Mouse (Mus musculus): ENCODE results near the gene Rtl6. TPM values are rescaled to one million over a fixed set of nuclear protein-coding genes. Genes with fewer than 3 reads are reported as not detected.

Rtl6 gene
- polyA plus RNA-seq (2014; fragmentation: Nextera tagmentation; extraction: Ambion mirVana), result 14.2 and 15.3 TPM in 2 replicates

DNA sequence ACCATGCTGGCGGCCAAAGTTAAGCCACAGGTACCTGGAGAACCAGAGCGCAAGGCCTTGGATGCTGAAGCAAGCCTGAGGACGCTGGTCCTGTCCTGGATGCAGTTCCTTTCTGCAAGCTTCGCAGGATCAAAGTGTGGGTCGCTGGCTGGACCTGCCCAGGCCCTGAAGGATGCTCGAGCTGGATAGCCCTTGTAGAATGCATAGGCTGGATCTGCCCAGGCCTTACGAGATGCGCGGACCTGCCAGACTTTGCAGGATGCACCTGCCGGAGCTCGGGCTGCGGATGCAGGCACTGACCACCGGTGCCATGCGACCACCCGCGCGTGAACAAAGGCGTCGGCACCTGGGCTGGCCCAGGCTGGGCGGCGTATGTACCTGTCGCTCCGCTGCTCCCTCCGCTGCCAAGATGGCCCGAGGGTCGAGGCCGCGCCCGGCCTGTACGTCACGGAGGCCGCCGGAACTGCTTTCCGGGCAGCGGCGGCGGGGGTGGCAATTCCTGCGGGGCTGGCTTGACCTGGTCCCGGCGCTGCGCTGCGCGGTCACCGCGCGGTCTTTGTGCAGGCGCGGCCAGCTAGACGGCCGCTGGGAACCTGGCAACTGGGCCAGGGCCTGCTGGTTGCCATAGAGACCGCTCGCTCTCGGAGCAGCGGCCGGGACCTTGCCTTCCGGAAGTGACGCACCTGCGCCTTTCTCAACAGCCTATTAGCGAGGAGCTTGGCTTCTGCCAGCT, at the start of gene Rtl6:
Gene Rtl6, minus strand, starts transcription at position 635 of the 733 bp plus-strand sequence.
- ATAC-seq (ENCODE audit: insufficient number of reproducible peaks, low FRiP score, low TSS enrichment, low read depth) (peak; percentile 75), DNase-seq (ENCODE audit: low spot score) (peak; percentile 91)
- WGBS, result 11% methylated on average over 59 of the region's 59 CpGs
- peaks cover 2% of the 10 kb centered on the region; the same call in 1 of the 2 replicates for H3K4me1 ChIP-seq (ENCODE audit: control insufficient read depth, insufficient read depth, low read length)
- H3K9ac ChIP-seq (ENCODE audit: low read length), result peak within 1 kb of the TSS; percentile 78
- H3K4me3 ChIP-seq (ENCODE audit: low read depth, low read length), result peak within 1 kb of the TSS; percentile 76
- peaks cover 7% of the 10 kb centered on the region; the same call in 1 of the 2 replicates for H3K36me3 ChIP-seq (ENCODE audit: control insufficient read depth, insufficient read depth, low read length)
- H3K27ac ChIP-seq (replicated peaks; ENCODE audit: low read depth, low read length), result peak within 1 kb of the TSS; percentile 61; the same call in 1 of the 2 replicates
- H3K27me3 ChIP-seq (ENCODE audit: control insufficient read depth, insufficient read depth, low read length), result no peaks in the 10 kb centered on the region
- no peaks in the 10 kb centered on the region for H3K9me3 ChIP-seq (ENCODE audit: control insufficient read depth, low read length)
- peak within 1 kb of the TSS; percentile 79 for H3K4me2 ChIP-seq (ENCODE audit: low read depth, severe bottlenecking)

- Histone ChIP-seq H3K9me3 (ENCODE audit: control insufficient read depth, low read length) (no peaks in the 10 kb centered on the region; the same call in 1 of the 2 replicates), H3K36me3 (ENCODE audit: control insufficient read depth, insufficient read depth, low read length) (no peaks in the 10 kb centered on the region), H3K27me3 (ENCODE audit: control insufficient read depth, insufficient read depth, low read length) (no peaks in the 10 kb centered on the region), H3K4me2 (ENCODE audit: low read depth, severe bottlenecking) (no peak overlapping the region), H3K4me1 (ENCODE audit: control insufficient read depth, insufficient read depth, low read length) (peaks cover 4% of the 10 kb centered on the region), H3K27ac (replicated peaks; ENCODE audit: low read depth, low read length) (no peak overlapping the region), H3K9ac (ENCODE audit: low read length) (no peak overlapping the region), H3K4me3 (ENCODE audit: low read depth, low read length) (no peak overlapping the region)
- DNase-seq (ENCODE audit: low spot score) (peak; percentile 51), ATAC-seq (ENCODE audit: insufficient number of reproducible peaks, low FRiP score, low TSS enrichment, low read depth) (no peak)
- WGBS, result 13% methylated on average over 8 of the region's 8 CpGs
Measured at GRCm38 (mm10) chr15:84603267-84603963, 45.8 kb upstream of the Rtl6 start.

DNA sequence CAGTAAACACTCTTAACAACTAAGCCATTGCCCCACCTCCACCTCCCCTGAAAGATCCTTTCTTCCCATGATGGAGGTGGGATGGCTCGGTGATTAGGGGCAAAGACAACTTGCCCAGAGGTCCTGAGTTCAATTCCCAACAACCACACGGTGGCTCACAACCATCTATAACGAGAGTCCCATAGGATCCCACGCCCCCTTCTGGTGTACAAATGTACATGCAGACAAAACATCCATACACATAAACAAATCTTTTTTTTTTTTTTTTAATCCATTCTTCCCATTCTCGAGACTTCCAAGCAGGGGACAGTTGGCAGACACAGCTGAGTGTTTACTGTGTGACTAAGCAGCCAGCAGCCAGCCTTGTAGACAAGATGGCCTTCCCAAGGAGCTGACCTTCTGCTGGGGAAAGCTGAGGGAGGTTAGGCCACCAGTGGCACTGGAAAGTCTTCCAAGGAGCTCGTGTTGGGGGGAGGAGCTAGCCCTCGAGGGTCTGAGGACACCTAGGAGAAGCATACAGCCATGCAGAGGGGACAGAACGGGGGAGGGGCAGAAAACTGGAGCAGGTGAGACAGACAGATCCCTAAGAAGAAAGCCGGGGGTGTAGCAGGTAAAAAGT, 43.5 kb upstream of the Rtl6 start:
- ATAC-seq (ENCODE audit: insufficient number of reproducible peaks, low FRiP score, low TSS enrichment, low read depth), result no peak
- Histone ChIP-seq H3K9me3 (ENCODE audit: control insufficient read depth, low read length) (no peaks in the 10 kb centered on the region), H3K27me3 (ENCODE audit: control insufficient read depth, insufficient read depth, low read length) (no peaks in the 10 kb centered on the region), H3K4me1 (ENCODE audit: control insufficient read depth, insufficient read depth, low read length) (peaks cover 4% of the 10 kb centered on the region), H3K4me2 (ENCODE audit: low read depth, severe bottlenecking) (no peak overlapping the region), H3K4me3 (ENCODE audit: low read depth, low read length) (no peak overlapping the region), H3K27ac (replicated peaks; ENCODE audit: low read depth, low read length) (no peak overlapping the region), H3K9ac (ENCODE audit: low read length) (no peak overlapping the region), H3K36me3 (ENCODE audit: control insufficient read depth, insufficient read depth, low read length) (no peaks in the 10 kb centered on the region)
- DNase-seq (ENCODE audit: low spot score), result no peak
- WGBS, result 81% methylated on average over 9 of the region's 9 CpGs

DNA sequence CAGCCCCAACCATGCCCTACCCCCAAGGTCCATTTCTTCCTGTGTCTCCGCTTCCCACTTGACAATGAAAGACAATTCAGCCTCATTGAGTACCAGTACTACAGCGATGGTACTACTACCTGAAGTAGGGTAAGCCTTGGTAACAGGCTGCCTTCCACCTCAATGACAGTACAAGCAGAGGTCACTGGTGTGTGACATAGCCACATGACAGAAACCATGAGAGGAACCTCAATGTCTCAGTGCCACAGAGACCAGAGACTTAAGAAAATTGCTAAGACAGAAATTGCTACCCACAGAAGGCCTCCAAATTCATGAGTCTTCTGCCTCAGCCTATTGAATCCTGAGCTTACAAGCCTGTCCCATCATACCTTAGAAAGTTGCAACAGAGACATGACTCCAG, 41.3 kb upstream of the Rtl6 start:
- H3K4me3 ChIP-seq (ENCODE audit: low read depth, low read length), result no peak overlapping the region
- WGBS, result 87% methylated on average over 2 of the region's 2 CpGs
- no peaks in the 10 kb centered on the region for H3K36me3 ChIP-seq (ENCODE audit: control insufficient read depth, insufficient read depth, low read length)
- H3K4me2 ChIP-seq (ENCODE audit: low read depth, severe bottlenecking), result no peak overlapping the region
- H3K9me3 ChIP-seq (ENCODE audit: control insufficient read depth, low read length), result no peaks in the 10 kb centered on the region
- peaks cover 6% of the 10 kb centered on the region for H3K4me1 ChIP-seq (ENCODE audit: control insufficient read depth, insufficient read depth, low read length)
- no peak overlapping the region for H3K9ac ChIP-seq (ENCODE audit: low read length)
- ATAC-seq (ENCODE audit: insufficient number of reproducible peaks, low FRiP score, low TSS enrichment, low read depth), result no peak
- no peak overlapping the region for H3K27ac ChIP-seq (replicated peaks; ENCODE audit: low read depth, low read length)
- no peak for DNase-seq (ENCODE audit: low spot score)
- no peaks in the 10 kb centered on the region for H3K27me3 ChIP-seq (ENCODE audit: control insufficient read depth, insufficient read depth, low read length)

- H3K4me3 ChIP-seq (ENCODE audit: low read depth, low read length), result no peak overlapping the region
- H3K4me1 ChIP-seq (ENCODE audit: control insufficient read depth, insufficient read depth, low read length), result peaks cover 10% of the 10 kb centered on the region; the same call in 1 of the 2 replicates
- H3K36me3 ChIP-seq (ENCODE audit: control insufficient read depth, insufficient read depth, low read length), result no peaks in the 10 kb centered on the region
- DNase-seq (ENCODE audit: low spot score) (no peak), ATAC-seq (ENCODE audit: insufficient number of reproducible peaks, low FRiP score, low TSS enrichment, low read depth) (no peak)
- H3K9ac ChIP-seq (ENCODE audit: low read length), result no peak overlapping the region
- H3K27ac ChIP-seq (replicated peaks; ENCODE audit: low read depth, low read length), result no peak overlapping the region
- no peaks in the 10 kb centered on the region for H3K27me3 ChIP-seq (ENCODE audit: control insufficient read depth, insufficient read depth, low read length)
- no peaks in the 10 kb centered on the region for H3K9me3 ChIP-seq (ENCODE audit: control insufficient read depth, low read length)
- WGBS, result 93% methylated on average over 1 of the region's 1 CpGs
- no peak overlapping the region for H3K4me2 ChIP-seq (ENCODE audit: low read depth, severe bottlenecking)
Measured at GRCm38 (mm10) chr15:84597816-84598215, 40.2 kb upstream of the Rtl6 start.

GRCm38 (mm10) chr15:84597021-84597420, 39.4 kb upstream of the Rtl6 start:
- Histone ChIP-seq H3K4me3 (ENCODE audit: low read depth, low read length) (no peak overlapping the region), H3K9ac (ENCODE audit: low read length) (no peak overlapping the region), H3K27ac (replicated peaks; ENCODE audit: low read depth, low read length) (no peak overlapping the region), H3K4me2 (ENCODE audit: low read depth, severe bottlenecking) (no peak overlapping the region), H3K27me3 (ENCODE audit: control insufficient read depth, insufficient read depth, low read length) (no peaks in the 10 kb centered on the region), H3K9me3 (ENCODE audit: control insufficient read depth, low read length) (no peaks in the 10 kb centered on the region), H3K36me3 (ENCODE audit: control insufficient read depth, insufficient read depth, low read length) (no peaks in the 10 kb centered on the region), H3K4me1 (ENCODE audit: control insufficient read depth, insufficient read depth, low read length) (peaks cover 14% of the 10 kb centered on the region)
- DNase-seq (ENCODE audit: low spot score) (no peak), ATAC-seq (ENCODE audit: insufficient number of reproducible peaks, low FRiP score, low TSS enrichment, low read depth) (no peak)

DNA sequence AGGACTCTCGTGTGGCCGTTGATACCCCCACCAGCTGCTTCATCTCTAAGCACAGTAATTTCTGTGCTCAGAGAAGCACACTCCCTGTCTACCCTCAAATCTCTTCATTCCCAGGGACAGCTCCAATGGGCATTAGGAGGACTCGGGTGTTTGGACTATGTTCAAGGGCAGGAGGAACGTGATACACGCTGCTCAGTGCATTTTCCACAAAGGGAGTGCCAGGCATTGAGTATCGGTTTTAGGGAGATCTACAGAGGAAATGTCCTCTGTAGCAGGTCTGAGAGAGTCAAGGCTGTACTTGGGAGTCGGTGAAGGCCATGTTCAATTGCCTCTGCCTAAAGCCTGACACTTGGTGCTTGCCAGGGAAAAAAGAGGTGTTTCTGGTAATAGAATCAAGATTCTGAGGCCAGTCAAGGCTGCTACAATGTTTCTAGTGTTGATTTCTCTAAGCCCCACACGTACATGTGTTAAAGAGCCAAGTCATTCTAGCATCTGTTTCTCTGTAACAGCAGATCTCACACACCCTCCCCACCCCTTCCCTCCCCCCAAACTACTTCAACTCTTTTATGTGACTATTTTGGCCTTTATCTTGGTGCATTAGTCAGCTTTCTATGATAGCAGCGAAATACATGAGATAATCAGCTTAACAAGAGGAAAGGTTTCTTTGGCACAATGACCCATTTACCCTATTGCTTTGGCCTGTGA, 37.8 kb upstream of the Rtl6 start:
- Histone ChIP-seq H3K9ac (ENCODE audit: low read length) (no peak overlapping the region), H3K27me3 (ENCODE audit: control insufficient read depth, insufficient read depth, low read length) (no peaks in the 10 kb centered on the region), H3K4me3 (ENCODE audit: low read depth, low read length) (no peak overlapping the region), H3K4me1 (ENCODE audit: control insufficient read depth, insufficient read depth, low read length) (peaks cover 21% of the 10 kb centered on the region), H3K4me2 (ENCODE audit: low read depth, severe bottlenecking) (no peak overlapping the region), H3K9me3 (ENCODE audit: control insufficient read depth, low read length) (no peaks in the 10 kb centered on the region), H3K27ac (replicated peaks; ENCODE audit: low read depth, low read length) (no peak overlapping the region), H3K36me3 (ENCODE audit: control insufficient read depth, insufficient read depth, low read length) (no peaks in the 10 kb centered on the region)
- no peak for ATAC-seq (ENCODE audit: insufficient number of reproducible peaks, low FRiP score, low TSS enrichment, low read depth)
- 70% methylated on average over 9 of the region's 9 CpGs for whole genome bisulfite sequencing
- DNase-seq (ENCODE audit: low spot score), result no peak

GRCm38 (mm10) chr15:84593514-84593913, 35.9 kb upstream of the Rtl6 start:
- Histone ChIP-seq H3K27ac (replicated peaks; ENCODE audit: low read depth, low read length) (no peak overlapping the region), H3K9ac (ENCODE audit: low read length) (no peak overlapping the region), H3K27me3 (ENCODE audit: control insufficient read depth, insufficient read depth, low read length) (no peaks in the 10 kb centered on the region), H3K4me3 (ENCODE audit: low read depth, low read length) (no peak overlapping the region), H3K36me3 (ENCODE audit: control insufficient read depth, insufficient read depth, low read length) (no peaks in the 10 kb centered on the region), H3K4me1 (ENCODE audit: control insufficient read depth, insufficient read depth, low read length) (peaks cover 21% of the 10 kb centered on the region), H3K4me2 (ENCODE audit: low read depth, severe bottlenecking) (no peak overlapping the region), H3K9me3 (ENCODE audit: control insufficient read depth, low read length) (no peaks in the 10 kb centered on the region)
- 31% methylated on average over 9 of the region's 9 CpGs for WGBS
- DNase-seq (ENCODE audit: low spot score) (peak; percentile 53), ATAC-seq (ENCODE audit: insufficient number of reproducible peaks, low FRiP score, low TSS enrichment, low read depth) (no peak)

Data from limb, embryonic 11.5 days (tissue).